Mouse (Mus musculus): ENCODE data around the gene Myadm.
A peak's percentile ranks its signal among the peaks of the same experiment; 100 is the strongest.

Gene Myadm

GRCm38 (mm10) chr7:3317704-3318103, 28.8 kb downstream of the Myadm start:
- no peak for DNase-seq (ENCODE audit: low spot score)

GRCm38 (mm10) chr7:3320856-3321255, 32.0 kb downstream of the Myadm start:
- DNase-seq (ENCODE audit: low spot score), result no peak

GRCm38 (mm10) chr7:3323826-3324225, 34.9 kb downstream of the Myadm start:
- no peak for DNase-seq (ENCODE audit: low spot score)

- DNase-seq (ENCODE audit: low spot score), result no peak
Measured at GRCm38 (mm10) chr7:3327961-3328360, 39.1 kb downstream of the Myadm start.

- peak; percentile 55 for DNase-seq (ENCODE audit: low spot score)
Measured at GRCm38 (mm10) chr7:3329776-3330546, 41.1 kb downstream of the Myadm start.

- no peak for DNase-seq (ENCODE audit: low spot score)
Measured at GRCm38 (mm10) chr7:3331171-3331570, 42.3 kb downstream of the Myadm start.

GRCm38 (mm10) chr7:3331581-3332223, 42.8 kb downstream of the Myadm start:
- peak; percentile 74 for DNase-seq (ENCODE audit: low spot score)

- DNase-seq (ENCODE audit: low spot score), result no peak
Measured at GRCm38 (mm10) chr7:3332224-3332615, 43.3 kb downstream of the Myadm start.

GRCm38 (mm10) chr7:3332619-3333521, 44.0 kb downstream of the Myadm start, which contains the start of gene Cacng7:
Gene Cacng7 (plus strand): TSS chr7:3332955.
- DNase-seq (ENCODE audit: low spot score), result no peak

GRCm38 (mm10) chr7:3333542-3333941, 44.7 kb downstream of the Myadm start:
- no peak for DNase-seq (ENCODE audit: low spot score)

- DNase-seq (ENCODE audit: low spot score), result no peak
Measured at GRCm38 (mm10) chr7:3336412-3336811, 47.5 kb downstream of the Myadm start.

- DNase-seq (ENCODE audit: low spot score), result no peak
Measured at GRCm38 (mm10) chr7:3338286-3338935, 49.5 kb downstream of the Myadm start.

GRCm38 (mm10) chr7:3339010-3339409, 50.1 kb downstream of the Myadm start:
- no peak for DNase-seq (ENCODE audit: low spot score)

GRCm38 (mm10) chr7:3343861-3344260, 55.0 kb downstream of the Myadm start:
- no peak for DNase-seq (ENCODE audit: low spot score)

- DNase-seq (ENCODE audit: low spot score), result no peak
Measured at GRCm38 (mm10) chr7:3345301-3345700, 56.4 kb downstream of the Myadm start.

GRCm38 (mm10) chr7:3347366-3348287, 58.7 kb downstream of the Myadm start:
- DNase-seq (ENCODE audit: low spot score), result no peak

- DNase-seq (ENCODE audit: low spot score), result no peak
Measured at GRCm38 (mm10) chr7:3348326-3348725, 59.4 kb downstream of the Myadm start.

- DNase-seq (ENCODE audit: low spot score), result no peak
Measured at GRCm38 (mm10) chr7:3349775-3350174, 60.9 kb downstream of the Myadm start.

Data from layer of hippocampus, adult 9-10 months (tissue).